Mouse (Mus musculus) small intestine, adult 2 months (tissue): ENCODE results near the gene Mgst1. TPM values are rescaled to one million over a fixed set of nuclear protein-coding genes. Genes with fewer than 3 reads are reported as not detected.
A peak's percentile ranks its signal among the peaks of the same experiment; 100 is the strongest.

Experiments
- H3K27ac ChIP-seq: fragments of 200-500 bp; 2 replicates; pipeline ENCODE4 v1.5.1; 2012; ENCODE audit warnings: low read depth, low read length, control low read depth, inconsistent platforms; ENCODE audit not compliant: insufficient read depth
- H3K27me3 ChIP-seq: fragments of 200-500 bp; 2 replicates; pipeline ENCODE4 v1.6.1; 2012; ENCODE audit warnings: mild to moderate bottlenecking, moderate library complexity, low read length, inconsistent platforms; ENCODE audit not compliant: control insufficient read depth, insufficient read depth
- H3K36me3 ChIP-seq: fragments of 200-500 bp; 2 replicates; pipeline ENCODE4 v1.6.1; 2012; ENCODE audit warnings: mild to moderate bottlenecking, low read length, control low read depth, inconsistent platforms; ENCODE audit not compliant: control insufficient read depth, insufficient read depth
- H3K4me1 ChIP-seq: fragments of 200-500 bp; 2 replicates; pipeline ENCODE4 v1.6.1; 2012; ENCODE audit warnings: low read length, inconsistent platforms, mixed read lengths; ENCODE audit not compliant: control insufficient read depth, insufficient read depth, insufficient read length
- H3K4me3 ChIP-seq: fragments of 200-500 bp; 2 replicates; pipeline ENCODE4 v1.5.1; 2012; ENCODE audit warnings: low read depth, mild to moderate bottlenecking, control low read depth, inconsistent platforms, low read length, moderate library complexity
- CTCF ChIP-seq: fragments of 200-500 bp; IDR thresholded peaks from 2 replicates; pipeline ENCODE4 v1.5.1; 2012; ENCODE audit warnings: low read depth, mild to moderate bottlenecking, control low read depth, inconsistent platforms, low read length, moderate library complexity, mixed read lengths; ENCODE audit not compliant: insufficient replicate concordance, insufficient read length; ENCODE audit errors: extremely low read depth
- POLR2A ChIP-seq: fragments of 200-500 bp; IDR thresholded peaks from 2 replicates; pipeline ENCODE4 v1.6.1; 2012; ENCODE audit warnings: low read depth, mild to moderate bottlenecking, control low read depth, inconsistent platforms, low read length, moderate library complexity
- WGBS: fragments of 180-500 bp; shearing (Covaris S2); methylation state at CpG from one replicate; pipeline ENCODE4 v1.1.7; 2018; 5-methylcytosine and 5-hydroxymethylcytosine counted together
- polyA plus RNA-seq: library from polyadenylated mRNA; depleted of rRNA; stranded (reverse); fragments of >200 nt; gene quantifications from 2 replicates; pipeline ENCODE4 v1.2.3, GENCODE M21; 2012

Mgst1 gene
- polyA plus RNA-seq, 1 experiment, result 171 TPM

DNA sequence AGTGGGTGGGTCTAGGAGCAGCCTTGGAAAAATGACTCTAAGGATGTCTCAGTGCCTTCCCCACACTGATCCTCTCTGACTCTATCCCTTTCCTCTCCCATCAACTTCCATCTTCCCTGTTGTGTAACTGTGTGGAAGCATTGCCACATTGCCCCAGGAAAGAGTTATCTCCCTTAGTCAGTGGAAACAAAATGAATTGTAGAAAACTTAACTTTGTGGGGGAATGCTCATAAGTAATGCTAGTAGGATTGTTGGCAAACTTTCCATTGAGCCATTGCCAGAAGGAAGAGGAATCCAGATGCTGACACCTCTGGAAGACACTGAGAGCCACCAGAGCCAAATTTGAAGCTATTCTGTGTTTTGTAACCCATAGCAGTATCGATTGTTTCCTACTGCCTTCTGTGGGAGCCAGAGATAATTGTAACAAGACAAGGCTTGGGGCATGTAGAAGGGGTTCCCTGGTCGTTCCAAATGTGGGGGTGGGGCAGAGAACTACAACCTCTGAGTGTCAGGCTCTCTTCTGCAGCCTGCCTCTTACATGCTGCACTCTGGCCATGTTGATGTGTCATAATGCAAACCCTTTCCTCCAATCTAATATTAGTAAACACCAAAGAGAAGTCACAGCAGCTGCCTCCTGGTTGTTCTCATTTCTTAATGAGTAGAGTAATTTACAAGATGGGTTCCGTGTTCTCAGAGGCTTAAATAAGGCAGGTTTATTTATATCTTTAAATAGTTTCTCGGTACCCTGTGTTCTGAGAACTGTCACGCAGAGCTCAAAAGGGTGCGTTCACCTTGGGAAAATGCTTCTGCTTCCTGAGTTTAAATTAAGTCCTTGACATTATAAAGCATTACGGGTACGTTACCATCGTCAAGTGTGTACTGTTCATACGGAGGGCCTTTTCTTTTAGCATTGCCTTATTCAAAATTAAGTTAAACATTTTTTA lies 11.5 kb upstream of the Mgst1 start:
- H3K27ac ChIP-seq, result no peak overlapping the region
- TF ChIP-seq CTCF (no peak), POLR2A (no peak)
- no peak overlapping the region for H3K4me3 ChIP-seq
- WGBS, result 71% methylated on average over 10 of the region's 10 CpGs
- H3K27me3 ChIP-seq, result no peaks in the 10 kb centered on the region
- no peaks in the 10 kb centered on the region for H3K36me3 ChIP-seq
- no peaks in the 10 kb centered on the region for H3K4me1 ChIP-seq

DNA sequence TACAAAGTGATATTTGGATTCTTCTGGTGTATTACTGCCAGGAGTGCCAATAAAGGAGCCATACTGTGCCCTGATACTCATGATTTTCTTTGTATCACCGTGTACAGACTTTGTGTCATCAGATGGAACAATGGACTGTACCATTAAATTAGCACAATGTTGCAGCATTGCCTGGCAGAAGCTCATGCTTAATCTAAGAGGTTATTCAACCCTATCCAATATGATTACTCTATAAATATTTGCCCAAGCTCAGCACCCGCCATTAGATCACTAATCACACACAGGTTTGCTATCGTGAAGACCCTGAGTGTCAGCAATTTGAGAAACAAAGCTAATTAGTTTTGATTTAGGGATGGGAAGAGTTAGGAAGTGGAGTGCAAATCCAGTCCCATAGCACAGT lies 9.6 kb upstream of the Mgst1 start:
- 26% methylated on average over 3 of the region's 3 CpGs for WGBS
- TF ChIP-seq CTCF (no peak), POLR2A (no peak)
- H3K4me3 ChIP-seq, result no peak overlapping the region
- no peaks in the 10 kb centered on the region for H3K4me1 ChIP-seq
- no peaks in the 10 kb centered on the region for H3K36me3 ChIP-seq
- H3K27ac ChIP-seq, result no peak overlapping the region
- H3K27me3 ChIP-seq, result no peaks in the 10 kb centered on the region

DNA sequence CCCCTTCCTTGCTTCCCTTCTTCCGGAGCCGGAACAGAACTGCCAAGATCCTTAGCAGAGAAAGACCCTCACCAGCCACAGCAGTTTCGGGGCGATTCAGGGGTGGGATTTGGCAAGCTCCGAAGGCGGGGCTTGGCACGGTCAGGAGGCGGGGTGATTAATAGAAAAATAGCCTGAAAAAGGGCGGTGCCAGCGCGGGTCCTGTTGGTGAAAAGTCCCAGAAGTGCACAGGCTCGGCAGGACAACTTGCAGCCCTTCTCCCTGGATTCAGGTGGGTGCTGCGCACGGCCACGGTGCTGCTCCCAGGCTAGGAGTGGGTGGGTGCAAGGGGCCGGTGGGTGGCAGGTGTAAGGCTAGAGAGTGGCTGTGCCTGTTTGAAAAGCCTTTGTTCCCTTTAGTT lies 220 bp downstream of the Mgst1 start:
- peak; percentile 73 for TF ChIP-seq POLR2A
- TF ChIP-seq CTCF, result no peak
- H3K4me1 ChIP-seq, result peaks cover 11% of the 10 kb centered on the region; the same call in 1 of the 2 replicates
- peak overlapping the region; percentile 90 for H3K4me3 ChIP-seq
- 0 out of 2 replicates have a peak, but pooled peaks cover under 1% of the 10 kb centered on the region for H3K36me3 ChIP-seq
- WGBS, result under 1% methylated on average over 16 of the region's 16 CpGs
- H3K27ac ChIP-seq, result peak overlapping the region; percentile 94
- H3K27me3 ChIP-seq, result no peaks in the 10 kb centered on the region

DNA sequence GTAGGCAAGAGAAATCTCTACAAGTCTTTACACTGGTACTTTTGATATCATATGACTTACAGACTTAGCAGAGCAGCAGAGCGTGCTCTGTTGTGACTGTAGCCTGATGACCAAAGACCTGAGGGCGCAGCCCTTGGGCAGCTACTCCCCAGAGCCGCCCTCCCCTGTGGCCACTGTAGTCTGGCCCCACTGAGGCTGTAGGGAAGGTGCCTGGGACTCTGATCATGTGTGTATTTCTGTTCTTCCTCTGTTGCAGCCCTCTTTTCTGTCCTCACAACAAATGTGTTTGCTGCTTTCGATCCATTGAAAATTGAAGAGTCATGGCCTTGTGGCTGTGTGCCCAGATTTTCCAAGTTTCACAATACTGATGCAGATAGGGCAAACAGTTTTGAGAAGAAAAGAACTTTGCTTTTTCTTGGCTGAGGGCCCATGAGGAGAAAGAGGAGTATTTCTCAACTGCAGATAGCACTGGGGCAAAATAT lies 1.0 kb downstream of the Mgst1 start:
- Histone ChIP-seq H3K27ac (peak overlapping the region; percentile 94), H3K4me1 (peaks cover 11% of the 10 kb centered on the region; the same call in 1 of the 2 replicates), H3K36me3 (0 out of 2 replicates have a peak, but pooled peaks cover 2% of the 10 kb centered on the region), H3K27me3 (no peaks in the 10 kb centered on the region), H3K4me3 (peak overlapping the region; percentile 90)
- 10% methylated on average over 4 of the region's 4 CpGs for WGBS
- TF ChIP-seq POLR2A, result peak; percentile 35; the same call in 1 of the 2 replicates
- TF ChIP-seq CTCF, result no peak

DNA sequence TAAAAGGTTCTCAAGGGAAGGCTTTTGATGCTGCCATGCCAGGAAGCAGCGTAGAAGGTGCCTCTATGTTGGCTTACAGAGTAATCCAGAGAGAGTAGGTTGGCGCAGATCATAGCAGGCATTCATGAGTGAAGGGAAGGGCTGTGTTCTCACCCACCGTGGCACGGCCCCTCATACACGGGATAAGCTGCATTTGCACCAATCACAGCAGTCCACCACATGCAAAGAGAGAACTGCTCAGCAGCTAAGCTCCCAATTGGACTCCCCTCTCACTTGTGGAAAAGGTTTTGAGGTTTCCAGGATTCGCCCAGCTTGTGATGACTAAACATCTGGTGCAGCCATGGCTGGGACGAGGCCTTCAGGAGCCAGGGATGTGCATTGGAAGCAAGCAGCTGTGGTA lies 2.5 kb downstream of the Mgst1 start:
- WGBS, result 34% methylated on average over 7 of the region's 7 CpGs
- TF ChIP-seq CTCF, result no peak
- peaks cover 11% of the 10 kb centered on the region; the same call in 1 of the 2 replicates for H3K4me1 ChIP-seq
- H3K27ac ChIP-seq, result peak overlapping the region; percentile 94; the same call in 1 of the 2 replicates
- H3K27me3 ChIP-seq, result no peaks in the 10 kb centered on the region
- H3K4me3 ChIP-seq, result peak overlapping the region; percentile 36
- peaks cover 4% of the 10 kb centered on the region; the same call in 1 of the 2 replicates for H3K36me3 ChIP-seq

DNA sequence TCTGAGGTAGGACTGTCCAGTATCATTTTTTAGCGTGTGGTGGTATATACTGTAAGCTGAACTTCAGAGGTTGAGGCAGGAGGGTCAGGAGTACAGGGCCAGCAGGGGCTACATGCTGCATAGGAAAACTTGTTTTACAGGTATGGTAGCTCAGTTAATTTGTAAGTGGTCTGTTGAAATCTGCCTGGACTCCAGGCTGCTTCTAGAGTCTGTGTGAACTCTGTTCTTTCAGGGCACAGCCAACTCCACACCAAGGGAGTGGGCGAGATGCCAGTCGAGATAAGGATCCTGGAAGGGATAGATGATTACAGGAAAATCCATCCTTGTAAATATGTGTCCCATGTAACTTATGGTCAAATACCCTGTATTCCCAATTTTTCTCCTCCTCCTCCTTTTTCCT lies 3.3 kb downstream of the Mgst1 start:
- Histone ChIP-seq H3K36me3 (peaks cover 7% of the 10 kb centered on the region), H3K27me3 (no peaks in the 10 kb centered on the region), H3K4me1 (peaks cover 11% of the 10 kb centered on the region; the same call in 1 of the 2 replicates), H3K27ac (no peak overlapping the region), H3K4me3 (no peak overlapping the region)
- TF ChIP-seq POLR2A, result no peak
- 31% methylated on average over 3 of the region's 3 CpGs for WGBS

DNA sequence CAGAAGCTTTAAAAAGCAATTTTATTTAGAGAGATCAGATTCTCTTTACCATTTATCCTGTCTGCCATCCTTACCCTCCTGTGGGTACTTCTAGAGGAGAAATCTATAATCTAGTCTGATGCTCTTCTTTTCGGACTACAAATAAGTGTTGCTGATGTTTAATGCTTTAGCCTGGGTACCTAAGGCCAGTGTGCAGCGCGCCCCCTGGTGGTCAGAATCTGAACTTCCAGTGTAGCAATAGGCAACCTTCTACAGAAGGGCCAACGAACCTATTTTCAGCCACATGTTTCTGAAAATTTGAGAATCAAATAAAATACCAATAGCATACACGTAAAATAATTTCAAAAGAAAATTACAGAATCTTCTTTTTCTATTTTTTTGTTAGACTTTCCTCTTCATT lies 13.0 kb downstream of the Mgst1 start:
- no peaks in the 10 kb centered on the region for H3K27me3 ChIP-seq
- no peak overlapping the region for H3K27ac ChIP-seq
- TF ChIP-seq POLR2A, result no peak
- TF ChIP-seq CTCF, result peak; percentile 93; the same call in 1 of the 2 replicates
- WGBS, result 15% methylated on average over 5 of the region's 5 CpGs
- no peak overlapping the region for H3K4me3 ChIP-seq
- H3K36me3 ChIP-seq, result peaks cover 51% of the 10 kb centered on the region
- H3K4me1 ChIP-seq, result no peaks in the 10 kb centered on the region
